Mouse (Mus musculus) MEL (cell line): Measurements from ENCODE around the gene Gm4707. TPM values are rescaled to one million over a fixed set of nuclear protein-coding genes. Genes with fewer than 3 reads are reported as not detected.

Experiments
- DNase-seq: peaks from one replicate; pipeline ENCODE4 v3.0.0; 2011; ENCODE audit warnings: low read depth, low spot score
- H3K27ac ChIP-seq: 2 replicates; pipeline ENCODE4 v1.5.1; 2012; ENCODE audit warnings: low read depth, mild to moderate bottlenecking, control low read depth, low read length, moderate library complexity; ENCODE audit not compliant: control insufficient read depth
- H3K27me3 ChIP-seq, 2 experiments: fragments of 150-350 bp in 1 of 2; sonication (generic) in 1 of 2; 2 replicates each; pipeline ENCODE4 v1.6.1; 2012; ENCODE audit warnings: low read length in 2 of 2, mild to moderate bottlenecking in 2 of 2, improper control_type of control experiment in 1 of 2, moderate library complexity in 1 of 2; ENCODE audit not compliant: insufficient read depth in 2 of 2, control insufficient read depth in 1 of 2
- H3K36me3 ChIP-seq, 2 experiments: 2 replicates each; pipeline ENCODE4 v1.6.1; 2012 to 2014; ENCODE audit warnings: low read length in 2 of 2, improper control_type of control experiment in 1 of 2, inconsistent platforms in 1 of 2, mild to moderate bottlenecking in 1 of 2; ENCODE audit not compliant: insufficient read depth in 2 of 2, control insufficient read depth in 1 of 2
- H3K4me1 ChIP-seq, 2 experiments: fragments of 150-350 bp in 1 of 2; sonication (generic) in 1 of 2; 2 replicates each; pipeline ENCODE4 v1.6.1; 2012; ENCODE audit warnings: low read length in 2 of 2, improper control_type of control experiment in 1 of 2, mild to moderate bottlenecking in 1 of 2; ENCODE audit not compliant: insufficient read depth in 2 of 2, control insufficient read depth in 1 of 2
- H3K4me3 ChIP-seq, 2 experiments: fragments of 150-350 bp in 1 of 2; sonication (generic) in 1 of 2; 2 replicates each; pipeline ENCODE4 v1.5.1; 2012; ENCODE audit warnings: low read depth in 2 of 2, low read length in 2 of 2, mild to moderate bottlenecking in 2 of 2, moderate library complexity in 2 of 2, control low read depth in 1 of 2, improper control_type of control experiment in 1 of 2; ENCODE audit not compliant: control insufficient read depth in 1 of 2, insufficient read depth in 1 of 2
- H3K79me2 ChIP-seq: 2 replicates; pipeline ENCODE4 v1.6.1; 2012; ENCODE audit warnings: mild to moderate bottlenecking, low read length, moderate library complexity; ENCODE audit not compliant: control insufficient read depth, poor library complexity, insufficient read depth
- H3K9ac ChIP-seq: 2 replicates; pipeline ENCODE4 v1.6.1; 2012; ENCODE audit warnings: low read depth, mild to moderate bottlenecking, control low read depth, low read length, moderate library complexity; ENCODE audit not compliant: control insufficient read depth, poor library complexity, severe bottlenecking
- H3K9me3 ChIP-seq: fragments of 150-350 bp; sonication (generic); replicated peaks from 2 replicates; pipeline ENCODE4 v1.6.1; 2012; ENCODE audit warnings: mild to moderate bottlenecking, low read length, improper control_type of control experiment, moderate library complexity; ENCODE audit not compliant: insufficient read depth
- ELF1 ChIP-seq: IDR thresholded peaks from 2 replicates; pipeline ENCODE4 v1.6.1; 2014; ENCODE audit warnings: low read depth, mild to moderate bottlenecking, inconsistent platforms, low read length, improper control_type of control experiment, moderate library complexity
- GABPA ChIP-seq: IDR thresholded peaks from 2 replicates; pipeline ENCODE4 v1.6.1; 2012; ENCODE audit warnings: low read depth, mild to moderate bottlenecking, inconsistent platforms, low read length, improper control_type of control experiment, moderate library complexity
- HCFC1 ChIP-seq: IDR thresholded peaks from 2 replicates; pipeline ENCODE4 v1.6.1; 2012; ENCODE audit warnings: low read depth, mild to moderate bottlenecking, inconsistent platforms, low read length, improper control_type of control experiment, moderate library complexity
- KAT2A ChIP-seq: conservative IDR thresholded peaks from 2 replicates; pipeline ENCODE4 v1.6.1; 2012; ENCODE audit warnings: low read depth, low read length, improper control_type of control experiment, inconsistent platforms
- MAFK ChIP-seq: IDR thresholded peaks from 2 replicates; pipeline ENCODE4 v1.6.1; 2011; ENCODE audit warnings: low read depth, mild to moderate bottlenecking, low read length, improper control_type of control experiment, borderline replicate concordance
- MXI1 ChIP-seq: IDR thresholded peaks from 2 replicates; pipeline ENCODE4 v1.6.1; 2011; ENCODE audit warnings: mild to moderate bottlenecking, low read depth, low read length, improper control_type of control experiment
- MYC ChIP-seq: IDR thresholded peaks from 2 replicates; pipeline ENCODE4 v1.6.1; 2011; ENCODE audit warnings: low read depth, mild to moderate bottlenecking, low read length, improper control_type of control experiment, moderate library complexity
- NRF1 ChIP-seq: IDR thresholded peaks from 2 replicates; pipeline ENCODE4 v1.6.1; 2014; ENCODE audit warnings: low read depth, mild to moderate bottlenecking, inconsistent platforms, low read length, improper control_type of control experiment, moderate library complexity; ENCODE audit not compliant: poor library complexity, insufficient read depth, severe bottlenecking
- POLR2A ChIP-seq, 2 experiments: IDR thresholded peaks; 2 replicates each; pipeline ENCODE4 v1.6.1; 2011 to 2012; ENCODE audit warnings: low read length in 2 of 2, mild to moderate bottlenecking in 2 of 2, control low read depth in 1 of 2, improper control_type of control experiment in 1 of 2, low read depth in 1 of 2, moderate library complexity in 1 of 2; ENCODE audit not compliant: control insufficient read depth in 1 of 2, insufficient read depth in 1 of 2, poor library complexity in 1 of 2
- RAD21 ChIP-seq: IDR thresholded peaks from 2 replicates; pipeline ENCODE4 v1.6.1; 2011; ENCODE audit warnings: mild to moderate bottlenecking, low read depth, low read length, improper control_type of control experiment
- RCOR1 ChIP-seq: IDR thresholded peaks from 2 replicates; pipeline ENCODE4 v1.6.1; 2012; ENCODE audit warnings: low read depth, mild to moderate bottlenecking, inconsistent platforms, low read length, improper control_type of control experiment
- SIN3A ChIP-seq: IDR thresholded peaks from 2 replicates; pipeline ENCODE4 v1.6.1; 2012; ENCODE audit warnings: low read length, improper control_type of control experiment, inconsistent platforms
- USF2 ChIP-seq, 2 experiments: IDR thresholded peaks; 2 replicates each; pipeline ENCODE4 v1.6.1; 2011 to 2012; ENCODE audit warnings: improper control_type of control experiment in 2 of 2, low read length in 2 of 2, borderline replicate concordance in 1 of 2, inconsistent platforms in 1 of 2, low read depth in 1 of 2, mild to moderate bottlenecking in 1 of 2; ENCODE audit not compliant: insufficient read depth in 1 of 2
- ZMIZ1 ChIP-seq: IDR thresholded peaks from 2 replicates; pipeline ENCODE4 v1.6.1; 2012; ENCODE audit warnings: low read depth, mild to moderate bottlenecking, inconsistent platforms, low read length, improper control_type of control experiment, moderate library complexity
- polyA plus RNA-seq, 2 experiments: library from polyadenylated mRNA; stranded (reverse) in 1 of 2; unstranded in 1 of 2; fragments of >175 nt in 1 of 2; fragments of >200 nt in 1 of 2; gene quantifications; 2 replicates each; pipeline versions ENCODE4 v1.2.1 to v1.2.4; 2012; ENCODE audit warnings: low replicate concordance in 2 of 2, low read depth in 1 of 2; ENCODE audit not compliant: insufficient read length in 2 of 2, insufficient read depth in 1 of 2, missing spikeins in 1 of 2
- total RNA-seq: library from RNA; depleted of rRNA; stranded (reverse); fragments of 300-350 nt; gene quantifications from 2 replicates; pipeline ENCODE4 v1.2.3, GENCODE M21; 2012

Gene Gm4707
- total and polyA plus RNA-seq, 3 experiments = 0.26 to 1.1 TPM; not detected in 1

DNA sequence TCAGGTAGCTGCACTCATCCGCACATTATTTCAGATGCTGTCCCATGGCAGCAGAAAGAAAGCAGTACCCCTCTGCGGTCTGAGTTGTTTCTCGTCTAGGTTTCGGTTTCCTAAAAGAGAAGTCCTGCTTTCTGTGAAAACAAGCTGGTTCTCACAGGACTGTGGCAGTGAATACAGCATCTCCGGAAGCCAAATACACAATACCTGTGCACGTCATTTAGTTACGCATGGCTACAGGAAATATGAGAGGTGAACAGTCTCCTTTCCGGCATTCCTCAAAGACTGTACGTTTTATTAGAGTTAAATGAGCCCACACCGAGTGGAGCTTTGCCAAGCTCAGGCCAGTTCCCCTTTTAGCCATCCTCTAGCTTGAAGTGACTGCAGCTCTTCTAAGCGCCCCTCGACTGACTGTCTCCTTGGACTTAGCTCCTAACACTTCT is 26.1 kb upstream of the Gm4707 start:
- H3K27ac ChIP-seq = peak overlapping the region; percentile 86

GRCm38 (mm10) chr17:71484711-71485110 is 25.0 kb upstream of the Gm4707 start:
- H3K27ac ChIP-seq = no peak overlapping the region
- H3K79me2 ChIP-seq = no peaks in the 10 kb centered on the region
- DNase-seq = no peak
- no peak overlapping the region; the same call in 1 of the 2 replicates for H3K9ac ChIP-seq
- H3K9me3 ChIP-seq = no peaks in the 10 kb centered on the region
- H3K4me3 ChIP-seq = peak overlapping the region in 1 of 2 experiments; percentile 65; a peak in 1 of 4 replicates
- peaks cover 0 to 6% of the 10 kb centered on the region in 2 experiments; a peak in 2 of 4 replicates for H3K36me3 ChIP-seq
- no peaks in the 10 kb centered on the region for H3K27me3 ChIP-seq
- TF ChIP-seq MYC (no peak), ELF1 (no peak), KAT2A (no peak), HCFC1 (no peak), RAD21 (no peak)
- peaks cover 0 to 10% of the 10 kb centered on the region in 2 experiments; a peak in 2 of 4 replicates for H3K4me1 ChIP-seq

More for the DNA sequence above, 26.1 kb upstream of the Gm4707 start:
- Histone ChIP-seq H3K4me1 (peaks cover 3 to 19% of the 10 kb centered on the region in 2 experiments; a peak in 2 of 4 replicates), H3K36me3 (peaks cover 0 to 14% of the 10 kb centered on the region in 2 experiments; a peak in 2 of 4 replicates)
- no peak for TF ChIP-seq GABPA
- TF ChIP-seq NRF1 = no peak
- no peak for TF ChIP-seq HCFC1
- no peak for TF ChIP-seq MAFK
- TF ChIP-seq SIN3A = peak; percentile 55; the same call in 1 of the 2 replicates
- peak; percentile 63; the same call in 1 of the 2 replicates for TF ChIP-seq MXI1
- 0 out of 2 replicates have a peak, but pooled peaks have one; percentile 17 for TF ChIP-seq ZMIZ1
- no peak for TF ChIP-seq RCOR1
- TF ChIP-seq USF2 (IDR thresholded peaks at IDR 0.05; ENCODE audit: borderline replicate concordance in 1 of 2, insufficient read depth in 1 of 2, low read depth in 1 of 2, low read length in 2 of 2) = no peak
- no peak; a peak in 1 of 4 replicates for TF ChIP-seq POLR2A (IDR thresholded peaks at IDR 0.05; ENCODE audit: control insufficient read depth in 1 of 2, insufficient read depth in 1 of 2, low read depth in 1 of 2, low read length in 2 of 2, poor library complexity in 1 of 2)
- TF ChIP-seq, all 39 proteins: peak for 3
- peak; percentile 84 for DNase-seq
- Histone ChIP-seq H3K79me2 (no peaks in the 10 kb centered on the region), H3K27me3 (no peaks in the 10 kb centered on the region), H3K9me3 (no peaks in the 10 kb centered on the region), H3K4me3 (peak overlapping the region; percentile 65 to 88), H3K9ac (peak overlapping the region; percentile 71)
